Mouse (Mus musculus) c-Kit-negative CD71-positive TER-119-positive erythroid progenitor cells, embryonic 14.5 days (primary cell): ENCODE data around the gene Jph4.

Experiments used
- DNase-seq: peaks from one replicate; pipeline ENCODE4 v3.0.0-alpha.2; 2013; ENCODE audit warnings: low read depth, low spot score

Gene Jph4

DNA sequence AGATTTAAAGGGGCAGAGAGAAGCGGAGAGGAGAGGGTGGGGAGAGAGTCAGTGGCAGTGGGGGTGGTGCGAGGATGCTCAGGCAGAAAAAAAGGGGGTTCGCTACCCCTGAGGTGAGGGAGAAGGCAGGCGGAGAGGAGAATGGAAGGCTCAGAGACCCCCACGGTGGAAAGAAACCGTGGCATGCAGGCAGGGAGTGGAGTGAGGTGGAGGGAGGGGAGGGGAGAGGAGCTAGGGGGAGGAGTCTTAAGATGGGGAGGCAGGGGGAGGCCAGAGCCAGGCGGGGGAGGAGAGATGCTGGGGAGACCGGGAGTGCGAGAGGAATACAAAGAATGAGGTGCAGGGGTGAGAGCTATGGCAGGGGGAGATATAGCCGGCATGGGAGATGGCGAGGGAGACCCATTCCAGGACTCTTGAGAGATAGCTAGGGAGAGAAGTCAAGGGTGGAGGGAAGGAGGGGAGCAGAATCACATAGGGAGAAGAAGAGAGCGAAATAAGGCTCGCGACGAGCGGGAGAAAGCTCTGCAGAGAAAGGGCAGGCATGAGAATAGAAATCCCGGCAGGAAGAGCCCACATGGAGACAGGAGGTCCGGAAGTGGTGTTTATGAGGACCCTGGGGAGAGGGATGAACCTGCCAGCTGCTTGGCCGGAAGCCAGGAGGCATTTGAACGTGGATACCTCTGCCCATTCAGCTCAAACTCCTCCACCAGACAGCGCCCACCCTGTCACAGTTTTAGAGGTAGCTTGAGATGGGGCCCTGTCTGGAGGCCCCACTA, at the start of gene Jph4:
Jph4 (minus strand) TSS at position 511 of the 776 bp plus-strand sequence.
- DNase-seq, result no peak

DNA sequence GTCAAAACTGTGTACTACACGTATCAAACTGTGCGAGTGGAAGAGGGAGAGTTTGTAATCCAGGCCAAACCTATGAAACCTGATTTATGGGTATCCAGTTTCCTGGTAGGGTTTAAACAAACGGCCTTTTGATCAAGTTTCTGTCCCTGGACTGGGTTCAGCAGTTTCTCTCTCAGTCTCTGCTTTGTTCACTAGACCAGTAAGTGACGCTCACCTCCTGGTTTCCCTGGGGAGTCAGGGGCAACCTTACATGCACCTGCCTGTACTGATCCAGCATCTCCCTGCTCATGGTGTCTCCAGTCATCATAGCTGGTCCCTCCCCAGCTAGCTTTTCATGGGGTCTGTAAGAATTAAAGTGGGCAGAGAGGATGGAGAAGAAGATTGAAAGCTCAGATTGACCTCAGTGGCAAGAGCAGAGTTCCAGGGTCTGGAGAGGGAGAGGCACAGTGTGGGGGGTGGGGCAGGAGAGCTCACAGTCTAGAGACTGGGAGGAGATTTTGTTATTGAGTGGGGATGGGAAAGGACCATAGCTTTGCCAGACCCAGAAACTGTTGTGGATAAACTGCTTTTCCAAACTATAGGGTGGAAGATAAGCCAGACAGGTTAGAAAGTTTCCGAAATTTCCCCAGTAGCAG, 47.6 kb upstream of the Jph4 start:
- DNase-seq, result no peak

- DNase-seq, result no peak
Observed at GRCm38 (mm10) chr14:55162168-55162567, 45.4 kb upstream of the Jph4 start.

DNA sequence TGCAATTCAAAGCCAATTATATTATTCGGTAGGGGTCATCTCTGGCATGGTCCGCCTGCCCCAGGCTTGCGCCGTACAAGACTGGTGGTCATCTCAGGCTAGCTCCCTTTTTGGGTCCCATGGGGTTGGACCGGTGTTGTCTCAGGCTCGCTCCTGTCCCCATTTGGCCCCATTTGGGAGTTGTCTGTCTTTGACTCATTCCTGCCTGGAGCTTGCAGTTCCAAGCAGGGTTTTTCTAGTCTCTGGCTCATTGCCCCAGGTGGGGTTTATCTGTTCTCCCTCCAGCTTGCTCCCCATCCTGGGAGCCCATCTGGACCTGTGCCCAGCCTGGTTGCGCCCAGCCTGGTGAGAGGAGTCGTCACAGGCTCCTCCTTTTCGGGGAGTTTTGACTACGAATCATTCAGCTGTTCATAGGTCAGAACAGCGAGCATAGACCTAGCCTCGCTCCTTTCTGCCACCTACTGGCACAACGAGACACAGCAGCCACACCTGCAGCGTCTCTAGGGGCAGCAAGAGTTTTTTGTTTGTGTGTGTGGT, 44.4 kb upstream of the Jph4 start:
- no peak for DNase-seq

DNA sequence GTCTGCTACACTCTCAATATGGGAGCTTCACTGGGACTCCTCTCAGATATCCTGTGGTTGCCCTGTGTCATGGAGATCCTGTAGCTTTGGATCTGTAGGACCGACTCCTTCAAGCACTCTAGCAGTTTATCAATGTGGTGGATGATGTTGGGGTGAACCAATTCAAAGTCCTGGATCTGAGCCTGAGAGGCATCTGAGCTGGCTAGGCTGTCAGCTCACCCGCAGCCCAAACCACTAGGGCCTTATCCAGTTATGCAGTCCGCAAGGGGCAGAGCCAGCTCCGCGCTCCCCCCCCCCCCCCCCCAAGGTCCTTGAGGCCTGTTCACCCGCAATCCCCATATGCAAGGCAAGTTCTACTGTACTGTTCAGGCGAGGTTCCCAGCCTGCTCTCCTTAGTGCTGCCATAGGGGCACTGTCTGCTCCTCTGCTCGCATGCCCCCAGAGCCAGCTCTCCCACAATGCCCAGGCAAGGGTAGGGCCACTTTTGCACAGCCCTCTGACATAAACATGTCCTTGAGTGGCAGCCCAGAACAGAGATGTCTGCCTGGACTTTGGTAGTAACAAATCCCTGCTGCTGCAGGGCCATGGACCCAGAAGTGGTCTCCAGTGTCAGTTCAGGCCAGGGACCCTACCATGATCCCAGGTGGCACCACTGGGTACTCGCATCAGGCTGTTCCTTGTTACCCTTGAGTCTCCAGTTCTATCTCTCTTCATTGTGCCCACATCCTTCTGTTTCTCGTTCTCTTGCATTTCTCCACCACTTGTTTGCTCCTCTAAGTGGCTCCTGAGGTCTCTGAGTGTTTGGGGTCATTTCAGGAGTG, 43.7 kb upstream of the Jph4 start:
- DNase-seq, result no peak

DNA sequence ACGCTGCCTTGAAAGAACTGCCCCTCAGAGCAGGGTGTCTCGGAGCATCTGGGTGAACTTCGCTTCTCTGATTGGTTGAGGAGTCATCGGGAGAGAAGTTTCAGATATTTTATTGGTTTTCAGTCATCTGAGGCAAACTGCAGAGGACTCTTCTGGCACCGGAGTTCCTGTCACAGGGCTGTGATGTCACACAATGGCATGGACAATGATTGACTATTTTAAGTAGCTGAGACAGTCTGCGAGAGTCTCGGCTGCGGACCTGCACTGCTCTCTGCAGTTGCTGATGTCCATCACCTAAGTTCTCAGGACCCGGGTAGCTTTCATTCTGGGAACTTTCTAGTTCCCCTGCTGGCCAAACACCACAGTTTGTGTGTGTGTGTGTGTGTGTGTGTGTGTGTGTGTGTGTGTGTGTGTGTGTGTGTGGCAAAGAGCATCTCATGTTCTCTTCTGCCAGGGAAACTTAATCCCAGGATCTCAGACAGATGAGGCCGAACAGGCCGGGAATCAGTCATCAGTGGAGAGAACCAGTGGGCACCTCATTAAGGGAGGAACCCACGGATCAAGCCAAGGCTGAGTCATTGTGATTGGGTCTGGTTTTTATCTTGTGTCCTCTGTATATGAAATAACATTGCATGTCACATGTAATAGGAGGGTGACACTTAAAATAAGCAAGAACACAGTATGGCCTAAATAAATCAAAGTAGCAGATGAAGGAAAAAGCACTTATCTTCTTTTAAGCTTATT, 40.8 kb upstream of the Jph4 start:
- no peak for DNase-seq

DNA sequence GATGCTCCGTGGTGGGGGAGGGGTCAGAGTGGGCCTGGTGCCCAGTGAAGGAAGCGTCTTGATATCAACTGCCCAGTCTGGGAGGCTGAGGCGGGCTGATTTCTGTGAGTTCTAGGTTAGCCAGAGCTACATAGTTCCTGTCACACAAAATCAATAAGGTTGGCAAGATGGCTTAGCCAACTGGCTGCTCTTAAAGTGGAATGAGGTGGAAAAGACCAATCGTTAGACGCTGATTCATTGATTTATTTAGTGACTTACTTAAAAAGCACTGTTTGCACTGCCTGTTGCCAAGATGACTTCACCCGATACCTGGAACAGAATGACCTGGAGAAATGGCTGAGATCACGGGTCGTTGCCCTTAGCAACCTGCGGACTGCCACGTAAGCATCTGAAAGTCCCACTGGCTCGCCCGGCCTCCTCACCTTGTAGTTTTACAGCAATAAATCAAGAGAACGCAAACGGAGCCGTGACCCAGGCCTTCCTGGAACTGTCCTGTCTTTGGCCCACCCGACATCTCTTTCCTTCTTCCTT, 36.3 kb upstream of the Jph4 start:
- DNase-seq, result no peak

- DNase-seq, result no peak
Observed at GRCm38 (mm10) chr14:55152174-55152573, 35.4 kb upstream of the Jph4 start.

DNA sequence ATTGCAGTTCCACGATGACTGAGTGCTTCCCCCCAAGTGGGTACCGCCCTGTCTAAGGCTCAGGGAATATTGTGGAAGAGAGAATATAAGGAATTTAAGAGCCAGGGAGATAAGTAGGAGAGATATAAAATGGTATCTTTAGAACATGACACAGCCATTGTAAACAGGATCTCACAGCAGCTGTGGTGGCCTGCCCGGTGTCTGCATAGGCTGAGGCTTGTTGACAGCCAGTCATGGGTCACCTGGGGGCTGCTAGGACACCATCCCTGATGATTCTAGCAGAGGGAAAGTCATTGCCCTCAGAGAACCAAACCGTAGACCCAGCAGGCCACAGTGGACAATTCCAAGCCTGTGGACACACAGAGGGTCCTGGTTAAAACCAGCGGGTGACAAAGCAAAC, 34.2 kb upstream of the Jph4 start:
- DNase-seq, result no peak

DNA sequence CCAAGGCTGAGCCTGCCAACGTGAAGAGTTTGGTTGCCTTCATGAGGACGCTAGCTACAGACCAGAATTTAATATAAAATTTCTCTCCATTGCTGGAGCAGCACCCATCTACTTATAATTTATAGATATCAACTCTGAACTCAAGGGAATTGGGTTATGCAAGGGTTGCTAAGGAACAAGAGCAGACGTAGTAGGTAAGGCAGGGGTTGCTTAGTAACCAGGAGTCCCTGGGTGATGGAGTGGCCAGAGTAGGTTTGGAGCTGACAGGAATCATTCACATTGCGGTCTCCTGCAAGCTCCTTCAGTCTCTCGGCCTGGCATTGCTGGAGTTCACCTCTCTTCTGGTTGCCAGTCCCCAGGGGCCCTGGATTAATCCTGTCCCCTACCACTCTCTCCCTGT, 32.3 kb upstream of the Jph4 start:
- DNase-seq, result no peak

DNA sequence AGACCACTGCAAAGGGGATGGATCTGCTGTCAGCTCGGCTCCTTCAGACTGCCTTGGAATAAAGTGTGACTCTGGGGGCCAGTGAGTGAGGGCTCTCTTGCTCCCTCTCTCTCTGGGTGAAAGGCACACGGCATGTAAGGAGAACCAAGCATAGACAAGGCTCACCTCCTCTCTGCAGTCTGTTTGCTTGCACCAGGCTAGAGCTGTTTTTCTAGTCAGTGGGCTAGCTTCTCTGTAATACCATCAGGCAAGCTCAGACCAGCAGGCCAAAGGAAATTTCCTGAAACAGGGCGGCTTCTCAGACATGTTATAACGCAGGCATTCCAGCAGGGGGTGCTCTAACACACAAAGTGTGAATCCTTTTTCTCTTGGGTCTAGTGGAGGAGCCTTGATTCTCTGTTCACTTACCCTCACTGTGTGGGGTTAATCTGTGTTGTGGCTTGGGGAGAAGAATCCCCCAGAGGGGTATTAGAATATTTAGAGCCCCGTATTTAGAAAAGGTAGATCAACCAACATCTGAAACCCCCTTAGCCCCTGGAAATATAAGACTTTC, 31.7 kb upstream of the Jph4 start:
- DNase-seq, result peak; percentile 29

- no peak for DNase-seq
Observed at GRCm38 (mm10) chr14:55146829-55147401, 30.2 kb upstream of the Jph4 start.

DNA sequence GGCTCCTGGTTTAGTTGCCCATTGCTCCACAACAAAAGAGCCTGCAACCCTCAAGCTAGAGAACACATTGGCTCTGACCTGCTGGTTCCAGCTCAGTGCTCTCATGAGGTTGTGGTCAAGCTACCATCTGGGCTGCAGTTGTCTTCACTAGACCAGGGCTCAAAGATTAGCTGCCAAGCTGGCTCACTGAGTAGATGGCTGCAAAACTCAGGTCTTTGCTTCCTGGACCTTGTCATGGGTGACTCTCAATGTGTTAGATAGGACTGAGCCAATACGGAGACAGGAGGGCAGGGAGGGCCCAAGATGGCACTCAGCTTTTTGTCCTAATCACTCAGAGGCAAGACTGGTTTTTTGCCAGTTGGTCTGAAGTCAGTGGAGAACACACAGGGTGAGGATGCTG, 29.6 kb upstream of the Jph4 start:
- no peak for DNase-seq

DNA sequence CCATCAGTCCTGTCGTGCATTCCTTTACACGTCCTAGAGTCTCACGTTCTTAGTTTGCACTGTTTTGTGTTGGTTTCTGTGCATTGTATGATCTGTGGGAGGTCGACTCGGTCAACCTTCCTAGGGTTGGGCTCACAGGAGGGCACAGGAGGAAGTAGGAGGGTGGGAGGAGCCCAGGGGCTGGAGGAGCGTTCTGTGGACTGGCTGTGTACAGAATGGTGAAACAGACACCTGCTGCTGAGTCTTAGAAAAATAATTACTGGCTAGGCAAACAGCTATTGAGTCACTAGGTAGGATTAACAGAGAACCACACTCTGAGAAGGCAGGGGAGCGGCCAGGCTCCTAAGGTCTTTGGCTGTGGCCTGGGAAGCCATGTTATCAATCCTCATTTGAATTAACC, 22.6 kb upstream of the Jph4 start:
- no peak for DNase-seq

DNA sequence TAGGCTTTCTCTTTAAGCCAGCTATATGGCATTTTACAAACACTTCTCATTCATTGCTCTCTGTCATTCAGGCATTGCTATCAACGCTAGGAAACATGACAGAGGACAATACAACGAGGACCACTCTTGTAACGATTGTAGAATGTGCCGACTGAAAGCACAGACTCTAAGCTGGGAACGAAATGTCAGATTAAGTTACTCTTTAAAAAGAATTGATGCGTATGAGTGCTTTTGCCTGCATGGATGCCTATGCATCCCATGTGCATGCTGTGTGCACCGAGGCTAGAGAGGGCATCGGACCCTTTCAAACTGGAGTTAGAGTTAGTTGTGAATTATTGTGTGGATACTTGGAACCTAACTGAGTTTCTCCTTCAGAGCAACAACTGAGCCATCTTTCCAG, 18.9 kb upstream of the Jph4 start:
- DNase-seq, result no peak

DNA sequence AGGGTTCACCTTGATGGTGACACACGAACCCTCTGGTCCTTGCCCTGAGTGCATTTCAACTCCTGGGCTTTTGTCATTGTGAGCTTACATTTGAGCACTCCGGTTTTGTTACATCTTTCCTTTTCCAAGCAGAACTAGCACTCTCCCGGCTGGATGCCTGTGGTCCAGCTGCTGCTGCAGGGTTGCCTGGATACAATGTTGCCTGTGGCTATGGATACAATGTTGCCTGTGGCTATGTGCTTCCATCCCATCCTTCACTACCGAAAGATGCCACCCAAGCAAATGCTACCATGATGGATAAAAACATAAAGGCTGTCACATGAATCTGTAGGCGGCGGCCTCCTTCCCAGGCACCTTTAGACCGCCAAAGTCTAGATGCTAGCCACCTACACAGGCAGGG, 9.8 kb upstream of the Jph4 start:
- no peak for DNase-seq

DNA sequence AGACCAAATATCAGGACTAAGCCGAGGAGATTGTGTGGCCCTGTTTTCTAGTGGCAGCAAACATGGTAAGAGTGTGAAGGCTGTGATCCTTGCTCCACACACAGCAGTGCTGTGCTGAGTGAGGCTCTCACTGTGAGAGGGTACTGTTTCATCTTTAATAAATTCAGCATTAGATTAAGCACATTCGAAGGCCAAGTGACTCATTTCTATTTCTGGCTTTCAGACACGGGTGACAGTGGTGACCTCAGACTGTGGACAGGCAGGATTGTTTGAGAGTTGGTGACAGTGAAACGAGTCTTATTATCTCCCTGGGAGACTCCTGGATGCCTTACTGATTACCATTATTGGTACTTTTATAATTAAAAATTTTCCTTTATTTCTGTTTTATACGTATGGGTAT, 9.0 kb upstream of the Jph4 start:
- no peak for DNase-seq

- no peak for DNase-seq
Observed at GRCm38 (mm10) chr14:55122359-55122758, 5.6 kb upstream of the Jph4 start.

GRCm38 (mm10) chr14:55121947-55122346, 5.2 kb upstream of the Jph4 start:
- DNase-seq, result no peak

- DNase-seq, result no peak
Observed at GRCm38 (mm10) chr14:55119421-55120134, 2.8 kb upstream of the Jph4 start.
